Mouse (Mus musculus): ENCODE measurements at regions not wholly inside any gene's neighbourhood (a gene's known extent, or its start where the extent isn't known, plus 50 kb on each side); places are given as distances from the start of the nearest gene placed in this dataset.

DNA sequence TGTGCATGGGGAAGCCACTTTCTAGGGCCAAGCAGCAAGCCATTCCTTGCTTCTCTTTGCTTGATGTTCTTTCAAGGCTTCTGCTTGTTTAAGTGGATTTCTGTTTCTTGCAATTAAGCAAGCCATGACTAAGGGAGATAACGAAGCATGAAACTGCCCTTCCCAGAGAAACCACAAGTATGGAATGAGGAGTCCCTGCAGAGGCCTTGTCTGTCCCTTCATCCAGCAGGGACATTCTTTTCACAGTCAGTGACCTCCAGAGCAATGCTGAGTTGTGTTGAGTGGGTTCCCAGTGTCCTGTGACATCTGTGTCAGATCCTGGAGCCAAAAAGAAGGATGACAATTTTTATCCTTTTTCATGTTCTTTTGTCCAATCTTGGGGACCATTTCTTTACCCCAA, 124.9 kb upstream of the Bmp2 start:
- no peak for TF ChIP-seq POLR2A (IDR thresholded peaks at IDR 0.05; ENCODE audit: extremely low read depth, insufficient read depth, low read length)
- TF ChIP-seq CTCF (IDR thresholded peaks at IDR 0.05; ENCODE audit: extremely low read depth, insufficient read depth, low read length), result no peak
